Mouse (Mus musculus): ENCODE data around the gene Gm21882. TPM values are rescaled to one million over a fixed set of nuclear protein-coding genes. Genes with fewer than 3 reads are reported as not detected.
"Not testable (repeated sequence)": the region's sequence is repeated elsewhere in the genome, so short reads cannot be mapped to it uniquely, and the experiment has no call there.

Gene Gm21882
- polyA plus RNA-seq (2012), result not detected in 2 replicates

- not testable (repeated sequence) for H3K9me3 ChIP-seq (ENCODE audit: control insufficient read depth, low read length); H3K27me3 ChIP-seq (ENCODE audit: control insufficient read depth); H3K36me3 ChIP-seq (ENCODE audit: control insufficient read depth); H3K4me3 ChIP-seq (replicated peaks); H3K4me1 ChIP-seq (ENCODE audit: control insufficient read depth)
Measured at GRCm38 (mm10) chrY:40381423-40381822, at the start of gene Gm21882. TSS of gene Gm21882 (minus strand) at chrY:40381523.

Other genes with a start within 250 kb of the Gm21882 start
- gene Gm21865, start 64.6 kb downstream of the Gm21882 start, polyA plus RNA-seq (2012), result not detected in 2 replicates

Data from erythroblast, embryonic 14.5 days (primary cell).